Mouse (Mus musculus) layer of hippocampus, adult 9-10 months (tissue): ENCODE results near the gene Lipc.

Experiments
- DNase-seq: peaks from one replicate; pipeline ENCODE4 v3.0.0; 2022; ENCODE audit warnings: low spot score

Gene Lipc

DNA sequence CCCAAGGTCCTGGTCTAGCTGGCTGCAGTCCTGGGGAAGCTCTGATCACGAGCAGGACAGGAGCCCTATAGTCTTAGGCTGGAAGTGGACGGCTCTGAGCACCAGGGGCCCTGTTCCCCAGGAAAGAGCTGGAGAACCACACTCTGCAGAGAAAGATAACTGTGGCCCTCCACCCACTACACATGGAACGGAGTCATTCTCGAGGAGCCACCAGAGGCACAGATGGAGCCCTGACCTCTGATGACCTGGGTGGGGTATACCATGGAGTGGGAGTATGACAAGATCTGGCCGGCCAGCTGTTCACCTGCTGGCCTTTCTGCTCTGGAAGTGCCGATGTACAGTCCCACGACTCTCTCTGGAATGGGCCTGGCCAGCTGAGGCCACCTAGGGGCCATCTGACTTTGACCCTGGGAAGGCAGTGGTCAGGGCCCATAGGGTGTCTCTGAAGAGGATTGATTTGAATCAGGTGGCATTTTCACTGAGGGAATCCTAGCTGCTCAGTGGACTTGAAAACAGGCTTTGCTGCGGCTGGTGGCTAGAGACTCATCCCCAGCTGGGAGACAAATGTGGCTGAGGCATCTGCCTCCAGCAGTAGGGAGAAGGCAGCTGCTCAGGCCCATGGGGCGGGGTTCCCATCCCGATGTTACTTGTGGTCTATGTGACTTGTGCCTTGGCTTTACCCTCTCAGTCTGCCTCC, 37.2 kb downstream of the Lipc start:
- no peak for DNase-seq

DNA sequence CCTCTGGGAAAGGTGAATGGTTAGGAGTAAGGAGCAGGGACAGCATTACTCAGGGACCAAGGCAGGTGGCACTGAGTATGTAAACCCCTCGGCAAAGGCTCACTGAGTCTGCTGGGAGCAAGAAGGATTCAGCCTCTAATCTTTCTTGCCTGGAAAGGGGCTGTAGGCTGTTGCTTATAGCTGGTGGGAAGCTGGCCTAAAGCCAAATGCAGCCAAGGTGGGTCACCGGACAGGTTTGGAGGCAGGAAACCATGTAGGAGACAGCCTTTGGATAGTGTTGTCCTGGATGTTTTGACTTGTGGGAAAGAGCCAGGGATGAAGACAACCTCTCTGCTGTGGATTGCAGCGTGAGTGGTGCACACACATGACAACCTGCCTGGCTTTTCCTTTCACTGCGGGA, 40.9 kb downstream of the Lipc start:
- no peak for DNase-seq

DNA sequence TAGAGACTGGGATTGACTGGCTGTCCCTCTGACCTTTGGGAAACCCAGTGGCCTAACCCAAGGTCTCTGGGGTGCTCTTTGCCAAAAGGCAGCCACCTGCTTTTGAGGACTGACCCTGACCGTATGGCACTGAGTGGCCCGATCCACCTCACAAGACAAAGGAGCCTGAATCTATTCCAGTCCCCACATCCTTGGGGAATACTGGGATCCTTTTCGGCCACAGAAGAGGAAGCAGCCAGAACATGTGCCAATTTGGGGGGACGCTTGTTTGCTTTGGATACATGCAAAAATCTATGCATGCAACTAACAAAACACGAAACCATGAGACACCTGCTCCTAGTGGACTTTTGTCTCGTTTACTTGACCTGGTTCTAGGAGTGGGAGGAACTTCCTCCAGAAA, 41.7 kb downstream of the Lipc start:
- DNase-seq, result no peak

DNA sequence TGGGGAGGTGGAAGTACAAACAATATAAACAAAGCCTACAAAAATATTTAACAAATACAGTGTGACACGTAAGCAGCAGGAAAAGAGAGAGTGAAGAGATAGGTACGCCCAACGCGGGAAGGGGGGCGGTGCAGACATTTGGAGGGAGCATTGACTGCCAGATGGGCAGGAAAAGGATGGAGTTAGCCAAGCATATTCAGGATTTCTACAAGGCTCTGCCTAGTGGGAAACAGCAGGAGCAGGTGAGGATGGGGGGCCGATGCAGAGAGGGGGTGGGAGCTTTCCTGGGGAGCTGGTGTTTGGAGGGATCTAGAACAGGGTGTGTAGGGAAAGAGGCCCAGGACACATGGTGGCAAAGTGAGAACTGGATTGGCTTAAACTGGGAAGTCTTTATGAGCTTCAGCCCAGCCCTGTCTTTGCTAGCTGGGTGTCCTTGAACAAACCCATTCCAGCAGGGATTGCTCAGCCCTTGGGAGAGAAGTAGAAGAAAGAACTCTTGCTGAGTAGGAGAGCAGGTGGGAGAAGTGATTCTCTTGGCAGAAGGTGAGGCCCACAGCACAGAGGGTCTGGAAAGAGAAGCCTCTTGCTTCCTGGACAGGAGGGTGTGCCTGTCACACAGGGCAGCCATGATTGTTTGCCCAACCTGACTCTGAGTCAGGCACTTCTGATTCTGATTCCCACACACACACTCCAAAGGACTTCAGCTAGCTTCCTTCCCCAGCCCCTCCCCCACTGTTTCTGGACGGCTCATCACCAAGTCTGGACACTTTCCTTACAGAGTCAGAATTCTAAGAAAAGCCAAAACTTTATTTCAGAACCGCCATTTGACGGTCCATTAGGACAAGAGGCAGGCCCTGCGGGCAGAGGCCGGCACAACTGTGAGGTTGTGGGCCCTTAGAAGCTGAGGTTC, 49.0 kb downstream of the Lipc start:
- DNase-seq, result no peak

DNA sequence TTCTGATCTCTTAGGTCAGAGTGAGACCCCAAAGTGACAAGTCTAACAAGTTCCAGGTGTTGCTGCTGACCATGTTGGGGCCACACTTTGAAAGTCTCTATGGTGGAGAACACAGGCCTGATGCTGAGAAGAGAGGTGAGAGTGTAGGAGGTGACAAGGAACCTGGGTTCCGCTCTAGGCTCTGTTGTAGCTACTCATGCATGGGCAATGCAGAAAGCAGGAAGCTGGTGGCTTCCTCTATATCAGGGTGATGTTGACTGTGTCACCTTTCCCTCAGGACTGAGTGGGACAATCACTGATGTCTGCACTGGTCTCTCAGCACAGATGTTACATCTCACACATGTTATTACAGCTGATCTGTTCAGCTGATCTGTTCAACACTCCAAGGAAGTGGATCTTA, 57.8 kb downstream of the Lipc start:
- no peak for DNase-seq

DNA sequence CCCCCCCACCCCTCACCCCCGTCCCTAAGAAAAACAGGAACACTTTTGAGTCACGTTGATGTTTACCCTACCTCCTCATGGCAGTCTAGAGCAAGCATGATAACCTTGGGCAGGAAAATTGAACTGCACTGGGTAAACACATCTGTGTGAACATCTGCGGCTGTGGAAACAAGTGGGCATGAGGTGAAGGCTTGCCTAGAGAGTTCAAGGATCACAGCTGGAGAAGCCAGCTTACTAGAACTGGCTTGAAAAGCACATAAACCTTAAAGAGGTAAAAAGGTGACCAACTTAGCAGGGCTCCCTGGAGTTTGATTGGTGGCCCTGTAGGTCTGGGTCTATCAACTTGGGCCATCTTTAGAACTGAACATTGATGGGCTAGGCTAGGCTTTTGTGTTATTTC, 58.5 kb downstream of the Lipc start:
- no peak for DNase-seq

DNA sequence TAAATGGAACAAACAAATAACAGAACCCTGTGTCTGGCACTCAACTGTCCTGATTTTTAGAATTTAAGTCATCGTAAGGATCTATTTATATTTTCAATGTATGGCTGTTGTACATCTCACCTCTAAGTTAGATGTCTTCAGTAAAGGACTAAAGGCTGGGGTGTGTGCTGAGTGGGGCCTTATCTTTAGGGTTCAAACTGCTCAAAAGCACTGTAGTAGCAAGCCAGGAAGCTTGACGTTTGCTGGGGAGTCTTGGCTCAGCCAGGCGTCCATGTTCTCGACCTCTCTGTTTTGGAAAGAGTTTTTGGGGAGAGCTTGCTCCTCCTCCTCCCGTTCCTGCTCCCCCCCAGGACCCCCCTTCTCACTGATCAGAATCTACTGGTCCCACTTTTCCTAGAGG, 59.4 kb downstream of the Lipc start:
- DNase-seq, result no peak

DNA sequence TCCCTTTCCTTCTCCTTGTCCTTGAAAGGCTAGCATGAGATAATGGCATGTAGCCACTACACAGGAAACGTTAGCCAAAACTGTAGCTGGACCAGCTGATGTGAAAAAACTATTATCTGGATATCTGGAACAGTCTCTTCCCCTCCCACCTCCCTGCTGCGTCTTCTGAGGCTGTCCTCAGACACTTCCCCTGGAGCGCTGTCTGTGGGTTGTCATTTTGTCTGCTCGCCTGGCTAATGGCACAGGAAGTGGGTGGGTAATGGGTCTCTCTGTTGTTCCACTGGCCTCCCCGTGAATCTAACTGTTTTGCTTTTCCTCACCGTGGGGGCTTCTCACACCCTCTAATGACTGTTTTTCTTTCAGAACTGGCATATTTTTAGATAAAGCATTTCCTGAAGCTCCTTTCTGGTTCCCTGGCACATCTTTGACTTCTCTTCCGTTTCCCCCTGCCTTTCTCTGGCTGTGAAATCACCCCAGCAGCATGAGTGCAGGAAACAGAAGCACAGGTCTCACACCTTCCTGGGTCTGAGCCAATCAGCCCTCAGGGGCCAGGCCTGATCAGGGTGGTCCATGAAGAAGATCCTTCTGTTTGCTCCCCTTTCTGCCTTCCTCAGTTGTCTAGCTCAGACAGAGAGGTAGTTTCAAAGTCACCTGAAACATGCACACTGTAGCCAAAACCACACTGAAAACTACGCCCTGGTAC, 60.4 kb downstream of the Lipc start:
- peak; percentile 40 for DNase-seq

DNA sequence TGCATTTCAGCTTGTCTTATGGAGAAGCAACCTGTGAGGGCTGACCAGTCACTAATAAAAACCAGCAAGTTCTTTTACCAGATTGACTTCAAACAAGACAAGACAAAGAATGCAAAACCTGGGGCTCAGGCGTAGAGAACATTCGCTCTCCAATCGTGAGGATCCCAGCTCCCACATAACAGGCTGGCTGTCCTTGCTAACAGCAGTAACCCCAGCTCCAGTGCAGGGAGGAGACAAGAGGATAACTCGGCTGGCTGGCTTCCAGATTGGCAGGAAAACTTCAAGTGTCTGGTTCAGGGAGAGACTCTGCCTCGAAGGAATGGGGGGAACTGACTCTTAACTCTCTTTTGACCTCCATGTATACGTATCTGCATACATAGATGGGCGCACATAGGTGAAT, 61.3 kb downstream of the Lipc start:
- no peak for DNase-seq

DNA sequence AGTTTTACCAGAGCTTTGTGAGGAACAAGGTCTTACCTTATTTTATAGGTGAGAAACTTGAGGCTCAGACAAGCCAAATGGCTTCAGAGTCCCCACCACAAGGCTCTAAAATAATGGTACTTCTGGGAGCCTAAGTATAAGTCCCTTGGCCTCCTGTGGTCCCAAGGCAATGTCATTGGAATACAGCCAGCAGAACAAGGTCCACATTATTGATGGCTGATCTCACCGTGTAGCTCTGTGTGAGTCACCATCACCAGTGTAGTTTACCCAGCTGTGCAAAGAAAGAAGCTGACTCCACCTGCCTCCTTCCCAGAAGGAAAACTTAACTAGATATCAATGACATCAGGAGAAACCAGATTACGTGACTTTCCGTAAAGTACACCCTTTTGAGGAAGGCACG, 63.1 kb downstream of the Lipc start:
- DNase-seq, result no peak

DNA sequence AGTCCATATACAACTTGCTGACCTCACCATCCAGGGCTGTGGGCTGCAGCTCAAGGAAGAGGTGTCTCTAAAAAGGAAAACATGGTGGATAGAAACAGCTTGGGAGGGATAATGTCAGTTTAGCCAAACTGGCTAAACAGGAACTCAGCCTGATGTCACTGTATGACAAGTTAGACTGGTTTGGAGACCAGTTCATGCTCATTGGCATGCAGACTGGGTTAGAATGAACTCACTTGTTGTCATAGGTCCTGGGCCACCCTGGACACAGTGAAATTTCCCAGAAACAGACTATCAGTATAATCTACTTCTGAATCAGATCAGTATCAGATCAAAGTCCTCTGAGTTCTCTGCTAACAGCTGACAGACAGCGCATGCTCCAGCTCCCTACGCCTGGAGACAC, 63.5 kb downstream of the Lipc start:
- DNase-seq, result no peak

DNA sequence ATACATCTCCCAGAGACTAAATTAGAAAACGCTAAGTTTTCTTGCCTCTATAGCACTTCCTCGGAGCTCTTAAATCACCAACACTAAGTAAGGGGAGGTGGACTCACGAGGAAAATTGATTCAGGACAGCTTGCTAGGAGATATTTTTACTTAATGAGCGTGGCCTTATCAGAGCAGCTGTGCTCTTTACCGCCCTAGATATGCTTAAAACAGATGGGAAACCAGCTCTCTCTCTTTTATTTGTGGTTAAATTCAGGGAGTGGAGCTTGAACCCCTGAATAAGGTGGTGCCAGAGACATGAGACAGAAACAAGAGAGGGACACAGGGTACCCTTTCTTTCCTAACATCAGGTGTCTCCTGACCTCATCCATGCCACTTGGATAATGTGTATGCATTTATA, 70.0 kb downstream of the Lipc start:
- no peak for DNase-seq

DNA sequence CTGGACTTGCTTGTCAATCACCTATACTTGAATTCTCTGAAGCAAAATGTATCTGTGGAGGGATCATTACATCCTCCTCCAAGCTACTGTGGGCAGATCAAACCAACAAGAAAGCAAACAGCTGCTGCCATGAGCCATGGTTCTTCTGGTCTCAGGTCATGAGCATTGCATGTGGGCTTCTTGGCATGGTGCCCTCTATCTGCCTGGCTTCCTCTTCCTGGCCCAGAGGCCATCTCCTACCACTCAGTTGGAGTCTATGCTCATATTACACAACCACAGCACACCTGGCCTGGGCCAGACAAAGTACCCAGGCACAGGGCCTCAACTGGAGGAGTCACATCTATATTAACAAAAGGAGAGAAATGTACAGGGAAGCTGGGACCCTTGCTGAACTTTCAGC, 73.2 kb downstream of the Lipc start:
- DNase-seq, result peak; percentile 30

DNA sequence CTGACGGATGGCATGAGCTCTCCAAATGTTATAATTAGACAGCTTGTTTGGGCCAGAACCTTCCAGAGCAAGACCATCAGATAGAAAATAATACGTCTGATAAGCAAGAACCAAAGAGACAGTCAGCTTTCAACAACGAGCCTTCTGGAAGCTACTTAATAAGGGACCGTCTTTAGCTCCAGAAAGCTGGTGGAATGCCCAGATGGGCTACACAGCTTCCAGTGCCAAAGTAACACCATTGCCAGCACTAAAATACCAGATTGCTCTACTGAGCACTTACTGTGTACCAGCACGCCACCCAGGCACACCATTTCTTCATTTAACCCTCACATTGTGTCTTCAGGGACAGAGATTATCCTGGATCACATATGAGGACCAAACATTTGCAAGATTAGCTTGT, 73.9 kb downstream of the Lipc start:
- DNase-seq, result peak; percentile 43

DNA sequence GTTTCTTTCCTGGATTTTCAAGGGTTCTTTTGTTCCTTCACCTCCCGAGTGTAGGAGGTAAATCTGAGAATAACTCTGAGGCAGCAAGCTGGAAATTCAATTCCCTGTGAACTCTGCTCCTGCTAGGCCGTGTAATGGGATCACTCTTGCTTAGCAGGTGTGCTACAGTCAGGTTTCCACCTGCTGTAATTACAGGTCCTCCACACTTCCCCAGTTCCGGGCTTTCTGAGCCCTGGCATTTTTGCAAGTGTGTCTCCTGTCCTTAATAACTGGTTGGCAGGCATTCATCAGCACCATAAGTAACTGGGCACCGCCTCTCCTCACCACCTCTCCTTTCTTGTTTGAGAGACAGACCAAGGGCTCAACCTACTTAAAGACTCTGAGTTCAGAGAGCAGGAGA, 76.5 kb downstream of the Lipc start:
- no peak for DNase-seq

DNA sequence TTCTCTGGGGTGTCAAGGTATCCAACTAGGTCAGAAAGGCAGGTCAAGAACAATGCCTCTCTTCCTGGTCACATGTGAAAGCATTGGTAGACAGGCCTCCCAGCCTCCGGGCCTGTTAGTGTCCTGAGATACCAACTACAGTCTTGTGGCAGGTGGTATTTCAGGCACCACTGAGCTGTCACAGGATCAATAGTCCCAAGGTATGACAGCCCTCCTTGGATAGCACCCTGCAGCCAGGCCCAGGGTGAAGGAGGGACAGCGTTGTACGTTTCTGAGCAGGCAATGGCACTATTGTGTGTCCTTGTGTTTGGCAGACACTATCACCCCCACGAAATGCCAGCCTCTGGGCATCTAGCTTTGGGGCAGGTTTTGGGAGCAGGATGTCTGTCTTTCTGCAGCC, 77.0 kb downstream of the Lipc start:
- DNase-seq, result no peak

DNA sequence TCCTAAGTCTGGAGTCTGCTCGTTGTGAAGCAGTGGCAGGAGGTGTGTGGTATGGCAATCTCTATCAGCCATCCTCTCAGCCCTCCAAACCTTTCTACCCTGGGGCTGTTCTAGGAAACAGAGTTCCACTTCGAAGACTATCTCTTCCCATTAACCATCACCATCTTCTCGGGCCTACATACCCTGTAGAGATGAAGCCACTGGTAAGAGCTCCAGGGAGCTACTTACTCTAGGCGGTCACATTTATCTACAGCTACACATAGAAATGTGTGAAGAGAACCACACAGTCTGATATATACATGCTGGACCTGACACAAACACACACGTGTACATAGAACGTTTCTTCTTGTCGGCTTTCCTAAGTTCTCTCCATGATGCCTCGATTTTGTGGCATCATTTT, 79.4 kb downstream of the Lipc start:
- no peak for DNase-seq

DNA sequence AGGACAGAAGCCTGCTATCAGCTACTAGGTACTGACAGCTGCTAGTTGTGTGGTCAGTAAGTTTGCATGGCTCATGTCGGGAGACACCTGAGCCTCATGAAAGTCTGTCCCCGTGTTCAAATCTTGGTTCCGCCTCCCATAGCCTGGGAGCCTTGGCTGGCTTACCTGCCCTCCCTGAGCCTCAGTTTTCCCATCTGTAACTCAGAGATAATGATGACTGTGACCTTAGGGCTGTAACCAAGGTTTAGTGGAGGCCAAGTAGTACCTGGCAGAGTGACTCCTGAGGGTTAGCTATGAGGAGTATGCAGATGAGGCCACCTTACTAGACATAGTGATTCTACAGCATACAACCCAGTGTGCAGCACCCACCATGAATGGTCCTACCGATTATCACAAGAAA, 81.7 kb downstream of the Lipc start:
- DNase-seq, result no peak

DNA sequence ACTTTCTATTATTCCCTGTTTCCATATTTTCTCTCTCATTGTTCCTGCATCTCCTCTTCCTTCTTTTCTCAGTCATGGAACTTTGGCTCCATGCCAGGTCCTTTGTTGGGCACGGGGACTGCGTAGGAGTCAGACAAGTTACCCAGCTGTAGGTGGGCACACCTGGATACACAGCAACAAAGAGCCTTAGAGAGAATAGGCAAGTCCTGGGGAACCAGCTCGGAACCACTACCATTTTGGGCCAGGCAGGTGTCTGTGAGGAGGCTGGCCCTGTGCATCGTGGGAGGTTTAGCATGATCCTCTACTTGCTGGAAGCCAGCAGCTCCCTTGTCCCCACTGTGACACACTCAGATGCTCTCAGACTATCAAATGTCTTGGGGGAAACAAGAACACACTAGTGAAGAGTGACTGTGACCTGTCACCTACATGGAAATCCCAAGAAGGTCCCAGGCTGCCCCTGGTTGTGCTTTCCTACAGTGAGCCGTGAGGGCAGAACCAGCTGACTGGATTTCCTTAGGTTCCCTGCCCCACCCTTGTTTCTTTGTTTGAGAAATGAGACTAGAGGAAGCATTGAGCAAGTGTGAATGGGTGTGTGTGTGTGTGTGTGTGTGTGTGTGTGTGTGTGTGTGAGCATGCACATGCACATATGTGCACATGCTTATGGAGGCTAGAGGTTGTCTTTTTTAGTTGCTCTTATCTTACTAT, 82.7 kb downstream of the Lipc start:
- no peak for DNase-seq

DNA sequence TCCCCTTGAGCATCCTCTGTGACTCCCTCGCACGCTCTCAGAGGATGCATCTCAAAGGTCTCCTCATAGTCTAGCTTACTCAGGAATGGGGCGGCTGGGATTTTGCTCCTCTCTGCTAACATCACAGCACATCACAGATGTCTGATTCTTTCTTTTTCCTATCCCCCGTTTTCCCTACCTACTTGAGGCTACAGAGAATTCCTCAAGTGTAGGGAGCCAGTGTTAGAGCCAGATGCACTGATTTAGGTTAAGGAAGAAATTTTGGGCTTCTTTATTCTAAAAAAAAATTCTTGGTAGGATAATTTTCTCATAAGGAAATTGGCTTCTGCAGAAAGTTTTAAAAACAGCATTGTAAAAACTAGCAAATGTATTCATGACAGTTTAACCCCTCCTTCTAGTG, 84.6 kb downstream of the Lipc start:
- DNase-seq, result no peak

DNA sequence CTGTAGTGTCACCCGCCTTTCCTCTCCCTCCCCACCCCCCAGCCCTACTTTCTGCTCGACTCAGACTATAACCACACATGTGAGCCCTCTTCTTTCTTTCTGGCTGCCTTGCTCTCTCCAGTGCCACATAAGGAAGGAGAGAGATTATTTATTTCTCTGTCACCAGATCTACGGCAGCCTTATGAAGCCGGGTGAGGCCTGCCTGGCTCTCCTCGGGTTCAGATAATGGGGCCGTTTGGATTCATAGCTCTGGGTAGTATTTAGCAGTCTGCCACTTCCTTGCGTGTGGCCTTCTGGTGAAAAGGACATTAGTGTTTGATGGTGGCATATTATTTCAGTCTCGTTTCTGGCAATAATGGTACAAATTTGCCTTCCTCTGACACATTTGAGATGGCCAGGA, 88.0 kb downstream of the Lipc start:
- DNase-seq, result no peak

DNA sequence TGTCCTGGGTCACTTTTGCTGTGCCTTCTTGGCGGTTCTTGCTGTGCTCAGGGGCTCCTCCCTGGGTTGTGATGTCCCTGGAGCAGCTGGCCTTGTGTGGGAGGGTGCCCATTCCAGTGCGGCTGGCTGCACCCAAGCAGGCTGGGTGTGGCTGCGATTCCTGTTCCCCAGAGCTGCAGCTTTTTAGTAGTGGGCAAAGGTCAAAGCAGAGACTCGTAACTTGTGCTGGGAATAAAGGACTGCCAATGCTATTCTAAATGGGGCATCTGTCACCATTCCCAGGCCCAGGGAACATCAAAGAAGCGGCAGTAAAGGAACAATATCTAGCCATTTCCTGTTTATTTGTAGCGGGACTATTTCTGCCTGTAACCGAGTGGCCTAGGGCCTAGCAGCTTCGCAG, 88.7 kb downstream of the Lipc start:
- DNase-seq, result no peak

DNA sequence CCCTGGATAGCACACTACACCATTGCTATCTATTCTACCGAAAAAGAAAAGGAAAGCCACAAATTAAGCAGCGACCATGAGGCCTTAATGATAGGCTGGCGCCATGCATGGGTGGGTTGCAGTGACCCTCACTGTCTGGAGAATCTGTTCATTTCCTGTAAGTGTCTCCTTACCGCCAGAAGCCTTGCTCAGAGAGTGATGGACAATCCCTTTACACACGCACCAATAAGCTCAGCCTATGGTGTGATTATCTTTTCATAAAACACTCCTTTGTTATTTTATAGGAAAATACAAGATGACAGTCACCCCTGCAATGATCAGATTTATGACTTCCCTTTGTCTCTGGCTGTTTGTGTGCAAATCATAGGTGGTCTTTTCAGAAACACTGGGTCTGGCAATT, 92.8 kb downstream of the Lipc start:
- no peak for DNase-seq
